Mouse (Mus musculus): ENCODE results near the gene Pld2. TPM values are rescaled to one million over a fixed set of nuclear protein-coding genes. Genes with fewer than 3 reads are reported as not detected.
"Not testable (repeated sequence)": the region's sequence is repeated elsewhere in the genome, so short reads cannot be mapped to it uniquely, and the experiment has no call there.

The Pld2 gene
- polyA plus RNA-seq, 1 experiment from 2014 or later = 4.1 TPM

- peaks cover 9% of the 10 kb centered on the region; the same call in 1 of the 2 replicates for H3K36me3 ChIP-seq
- H3K9me3 ChIP-seq = no peaks in the 10 kb centered on the region
- DNase-seq (ENCODE audit: low spot score) = no peak
- no peaks in the 10 kb centered on the region for H3K27me3 ChIP-seq (ENCODE audit: insufficient read depth, poor library complexity, severe bottlenecking)
- H3K27ac ChIP-seq = no peak overlapping the region
- H3K4me3 ChIP-seq = no peak overlapping the region
- peaks cover 58% of the 10 kb centered on the region for H3K4me1 ChIP-seq (replicated peaks)
- WGBS = 77% methylated on average over 7 of the region's 7 CpGs
Observed at GRCm38 (mm10) chr11:70566586-70566985, 26.7 kb downstream of the Pld2 start.

- DNase-seq (ENCODE audit: low spot score) = not testable (repeated sequence)
- 92% methylated on average over 1 of the region's 1 CpGs for WGBS
- H3K4me1 ChIP-seq (replicated peaks) = peaks cover 37% of the 10 kb centered on the region
Observed at GRCm38 (mm10) chr11:70570614-70571013, 30.8 kb downstream of the Pld2 start.

GRCm38 (mm10) chr11:70571641-70572040 is 31.8 kb downstream of the Pld2 start:
- peaks cover 9% of the 10 kb centered on the region; the same call in 1 of the 2 replicates for H3K36me3 ChIP-seq
- H3K4me3 ChIP-seq = no peak overlapping the region
- H3K27ac ChIP-seq = no peak overlapping the region
- H3K9me3 ChIP-seq = no peaks in the 10 kb centered on the region
- peaks cover 27% of the 10 kb centered on the region for H3K4me1 ChIP-seq (replicated peaks)
- 85% methylated on average over 1 of the region's 1 CpGs for WGBS
- no peaks in the 10 kb centered on the region for H3K27me3 ChIP-seq (ENCODE audit: insufficient read depth, poor library complexity, severe bottlenecking)
- no peak for DNase-seq (ENCODE audit: low spot score)

More at GRCm38 (mm10) chr11:70570614-70571013, 30.8 kb downstream of the Pld2 start:
- not testable (repeated sequence) for H3K27me3 ChIP-seq (ENCODE audit: insufficient read depth, poor library complexity, severe bottlenecking); H3K9me3 ChIP-seq; H3K36me3 ChIP-seq; H3K4me3 ChIP-seq; H3K27ac ChIP-seq

- Histone ChIP-seq H3K4me3 (no peak overlapping the region), H3K4me1 (replicated peaks) (peaks cover 20% of the 10 kb centered on the region; the same call in 1 of the 2 replicates), H3K27me3 (ENCODE audit: insufficient read depth, poor library complexity, severe bottlenecking) (no peaks in the 10 kb centered on the region), H3K36me3 (peaks cover 9% of the 10 kb centered on the region; the same call in 1 of the 2 replicates), H3K9me3 (no peaks in the 10 kb centered on the region), H3K27ac (no peak overlapping the region)
- WGBS = 65% methylated on average over 5 of the region's 5 CpGs
- no peak for DNase-seq (ENCODE audit: low spot score)
Observed at GRCm38 (mm10) chr11:70572348-70572902, 32.6 kb downstream of the Pld2 start.

- H3K4me3 ChIP-seq = no peak overlapping the region
- no peak for DNase-seq (ENCODE audit: low spot score)
- H3K27ac ChIP-seq = peak overlapping the region; percentile 56; the same call in 1 of the 2 replicates
- H3K9me3 ChIP-seq = no peaks in the 10 kb centered on the region
- H3K36me3 ChIP-seq = no peaks in the 10 kb centered on the region
- no peaks in the 10 kb centered on the region for H3K27me3 ChIP-seq (ENCODE audit: insufficient read depth, poor library complexity, severe bottlenecking)
- H3K4me1 ChIP-seq (replicated peaks) = peaks cover 24% of the 10 kb centered on the region; the same call in 1 of the 2 replicates
- 78% methylated on average over 6 of the region's 6 CpGs for WGBS
Observed at GRCm38 (mm10) chr11:70573872-70574271, 34.0 kb downstream of the Pld2 start.

GRCm38 (mm10) chr11:70577201-70577600 is 37.3 kb downstream of the Pld2 start:
- 89% methylated on average over 3 of the region's 3 CpGs for WGBS
- no peaks in the 10 kb centered on the region for H3K9me3 ChIP-seq
- no peak overlapping the region for H3K27ac ChIP-seq
- H3K36me3 ChIP-seq = no peaks in the 10 kb centered on the region
- no peaks in the 10 kb centered on the region for H3K27me3 ChIP-seq (ENCODE audit: insufficient read depth, poor library complexity, severe bottlenecking)
- DNase-seq (ENCODE audit: low spot score) = no peak
- peaks cover 30% of the 10 kb centered on the region for H3K4me1 ChIP-seq (replicated peaks)
- H3K4me3 ChIP-seq = no peak overlapping the region

GRCm38 (mm10) chr11:70578962-70579361 is 39.1 kb downstream of the Pld2 start:
- Histone ChIP-seq H3K4me3 (no peak overlapping the region), H3K4me1 (replicated peaks) (peaks cover 31% of the 10 kb centered on the region), H3K27me3 (ENCODE audit: insufficient read depth, poor library complexity, severe bottlenecking) (no peaks in the 10 kb centered on the region), H3K27ac (no peak overlapping the region), H3K36me3 (no peaks in the 10 kb centered on the region), H3K9me3 (no peaks in the 10 kb centered on the region)
- no peak for DNase-seq (ENCODE audit: low spot score)
- 94% methylated on average over 6 of the region's 6 CpGs for WGBS

- 0 out of 2 replicates have a peak overlapping the region, but pooled peaks have one; percentile 3 for H3K27ac ChIP-seq
Observed at GRCm38 (mm10) chr11:70579710-70580357, 40.0 kb downstream of the Pld2 start.

GRCm38 (mm10) chr11:70580358-70580720 is 40.5 kb downstream of the Pld2 start:
- Histone ChIP-seq H3K36me3 (no peaks in the 10 kb centered on the region), H3K9me3 (no peaks in the 10 kb centered on the region), H3K4me3 (no peak overlapping the region), H3K4me1 (replicated peaks) (peaks cover 40% of the 10 kb centered on the region), H3K27ac (no peak overlapping the region), H3K27me3 (ENCODE audit: insufficient read depth, poor library complexity, severe bottlenecking) (no peaks in the 10 kb centered on the region)
- DNase-seq (ENCODE audit: low spot score) = no peak
- WGBS = 69% methylated on average over 5 of the region's 5 CpGs

More at GRCm38 (mm10) chr11:70579710-70580357, 40.0 kb downstream of the Pld2 start:
- no peak for DNase-seq (ENCODE audit: low spot score)
- H3K27me3 ChIP-seq (ENCODE audit: insufficient read depth, poor library complexity, severe bottlenecking) = no peaks in the 10 kb centered on the region
- no peaks in the 10 kb centered on the region for H3K36me3 ChIP-seq
- no peak overlapping the region for H3K4me3 ChIP-seq
- peaks cover 35% of the 10 kb centered on the region for H3K4me1 ChIP-seq (replicated peaks)
- WGBS = 86% methylated on average over 9 of the region's 9 CpGs
- no peaks in the 10 kb centered on the region for H3K9me3 ChIP-seq

- no peaks in the 10 kb centered on the region for H3K9me3 ChIP-seq
- H3K4me1 ChIP-seq (replicated peaks) = peaks cover 43% of the 10 kb centered on the region
- H3K27me3 ChIP-seq (ENCODE audit: insufficient read depth, poor library complexity, severe bottlenecking) = no peaks in the 10 kb centered on the region
- 87% methylated on average over 3 of the region's 3 CpGs for WGBS
- H3K27ac ChIP-seq = no peak overlapping the region
- H3K36me3 ChIP-seq = no peaks in the 10 kb centered on the region
- no peak for DNase-seq (ENCODE audit: low spot score)
- H3K4me3 ChIP-seq = no peak overlapping the region
Observed at GRCm38 (mm10) chr11:70580921-70581320, 41.1 kb downstream of the Pld2 start.

- 81% methylated on average over 3 of the region's 3 CpGs for WGBS
- H3K36me3 ChIP-seq = no peaks in the 10 kb centered on the region
- H3K27me3 ChIP-seq (ENCODE audit: insufficient read depth, poor library complexity, severe bottlenecking) = no peaks in the 10 kb centered on the region
- no peak overlapping the region for H3K27ac ChIP-seq
- H3K4me3 ChIP-seq = no peak overlapping the region
- H3K4me1 ChIP-seq (replicated peaks) = peaks cover 43% of the 10 kb centered on the region
- no peaks in the 10 kb centered on the region for H3K9me3 ChIP-seq
- no peak for DNase-seq (ENCODE audit: low spot score)
Observed at GRCm38 (mm10) chr11:70582196-70582595, 42.3 kb downstream of the Pld2 start.

- H3K27ac ChIP-seq = peak overlapping the region; percentile 45; the same call in 1 of the 2 replicates
- H3K9me3 ChIP-seq = no peaks in the 10 kb centered on the region
- H3K36me3 ChIP-seq = no peaks in the 10 kb centered on the region
- H3K4me3 ChIP-seq = no peak overlapping the region
- no peak for DNase-seq (ENCODE audit: low spot score)
- WGBS = 81% methylated on average over 6 of the region's 6 CpGs
- peaks cover 42% of the 10 kb centered on the region for H3K4me1 ChIP-seq (replicated peaks)
- H3K27me3 ChIP-seq (ENCODE audit: insufficient read depth, poor library complexity, severe bottlenecking) = no peaks in the 10 kb centered on the region
Observed at GRCm38 (mm10) chr11:70583022-70583714, 43.3 kb downstream of the Pld2 start.

GRCm38 (mm10) chr11:70583775-70584174 is 43.9 kb downstream of the Pld2 start:
- Histone ChIP-seq H3K9me3 (no peaks in the 10 kb centered on the region), H3K4me3 (no peak overlapping the region), H3K36me3 (no peaks in the 10 kb centered on the region), H3K27me3 (ENCODE audit: insufficient read depth, poor library complexity, severe bottlenecking) (no peaks in the 10 kb centered on the region), H3K4me1 (replicated peaks) (peaks cover 39% of the 10 kb centered on the region), H3K27ac (peak overlapping the region; percentile 45; the same call in 1 of the 2 replicates)
- WGBS = 93% methylated on average over 7 of the region's 7 CpGs
- no peak for DNase-seq (ENCODE audit: low spot score)
